ENCODE assay signal across 15 mouse cellular contexts in the genomic region with DNA sequence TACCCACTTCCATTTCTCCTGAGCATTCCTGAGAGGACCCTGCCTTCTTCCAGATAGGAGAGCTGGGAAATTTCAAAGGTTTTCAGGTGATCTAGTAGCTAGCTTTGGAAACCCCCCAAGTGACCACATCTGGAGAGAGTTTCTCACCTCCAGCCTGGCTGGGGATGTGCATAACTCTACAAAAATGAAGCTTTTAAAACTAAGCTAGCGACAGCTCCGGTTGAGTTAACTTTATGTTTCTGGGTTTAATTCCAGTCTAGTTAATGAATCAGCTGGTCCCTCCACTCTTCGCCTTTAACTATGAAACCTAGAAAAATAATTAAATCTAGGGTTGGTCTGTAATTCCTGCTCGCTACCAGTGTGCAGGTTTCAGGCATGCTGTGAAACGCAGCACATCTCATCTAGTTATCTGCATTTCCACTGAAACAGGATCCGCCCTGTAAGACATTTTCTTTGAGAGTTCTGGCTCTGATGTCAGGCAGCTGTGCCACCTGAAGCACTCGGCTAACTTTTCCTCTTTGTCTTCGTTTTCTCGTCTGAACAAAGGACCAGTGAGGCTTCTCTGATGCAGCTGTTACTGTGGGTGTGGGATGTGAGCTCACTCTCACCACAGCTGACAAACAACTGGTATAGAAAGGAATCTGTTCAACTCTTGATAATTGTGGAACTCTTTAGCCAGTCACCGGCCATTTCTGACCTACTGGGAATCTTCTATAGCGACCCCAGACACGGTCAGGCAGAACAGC. TPM values are rescaled to one million over a fixed set of nuclear protein-coding genes. Genes with fewer than 3 reads are reported as not detected.
A peak's percentile ranks its signal among the peaks of the same experiment; 100 is the strongest.
DNase-seq lines count a peak whose midpoint lies in the region; ATAC-seq and TF ChIP-seq lines count a peak whose summit lies in the region.
"Had no signal": no experiment of that assay in that cellular context is flagged by ENCODE, and none has a peak within 500 bp of the region (broad histone marks: within the 10 kb centered on the region; RNA-seq: fewer than 3 reads in every experiment).

No protein-coding gene starts in this region.

- no peak overlapping the region for H3K4me3 ChIP-seq in layer of hippocampus, adult 2 months
- no peak overlapping the region for H3K4me3 ChIP-seq in kidney, embryonic 16.5 days (ENCODE audit: low read length)
- no peak overlapping the region for H3K4me3 ChIP-seq in intestine, embryonic 16.5 days (ENCODE audit: low read length)
- H3K4me3 ChIP-seq: heart, embryonic 15.5 days had no signal

- H3K4me2 ChIP-seq in kidney, embryonic 16.5 days (replicated peaks; ENCODE audit: low read depth, low read length), result peak overlapping the region; percentile 39
- H3K4me2 ChIP-seq in intestine, embryonic 16.5 days (ENCODE audit: low read depth, low read length), result no peak overlapping the region
- H3K4me2 ChIP-seq: heart, embryonic 15.5 days had no signal

- no peak for DNase-seq in layer of hippocampus, adult 2 months (ENCODE audit: low spot score in 2 of 2)
- DNase-seq in layer of hippocampus, adult 18-20 months (ENCODE audit: low spot score in 2 of 2), result no peak
- DNase-seq in Patski (ENCODE audit: low read depth, low spot score), result peak; percentile 81
- peak; percentile 82 for DNase-seq in thymus, postnatal 0 days (ENCODE audit: low spot score)
- no peak for DNase-seq in ovary, postnatal 10 days (ENCODE audit: low spot score)
- DNase-seq: adrenal gland, postnatal 25 days; cerebellum, adult 11-12 months; gastrocnemius, postnatal 10 days; liver had no signal

- in situ Hi-C loops in Patski (cut with MboI; ENCODE audit: low pct_unique_long_range_greater_than_20kb), result no loop called here

- no peaks in the 10 kb centered on the region for H3K27me3 ChIP-seq in Patski
- no peaks in the 10 kb centered on the region for H3K27me3 ChIP-seq in kidney, embryonic 16.5 days (ENCODE audit: insufficient read depth, low read length)
- no peaks in the 10 kb centered on the region for H3K27me3 ChIP-seq in intestine, embryonic 16.5 days (replicated peaks; ENCODE audit: control insufficient read depth, insufficient read depth, low read length)
- H3K27me3 ChIP-seq: heart, embryonic 15.5 days had no signal

- POLR2A ChIA-PET in Patski (lab: Charles Lee), result interaction anchor here (0.6 to 1.9 kb wide), 5 partner anchors 9 to 38 kb away, joined by 3 to 8 read pairs (median 3); no protein-coding TSS in a partner anchor

- 39% methylated on average over 12 of the region's 12 CpGs for WGBS in kidney, embryonic 16.5 days
- WGBS in intestine, embryonic 16.5 days, result 63% methylated on average over 12 of the region's 12 CpGs

- no peaks in the 10 kb centered on the region for H3K36me3 ChIP-seq in kidney, embryonic 16.5 days (ENCODE audit: insufficient read depth, low read length)
- H3K36me3 ChIP-seq in intestine, embryonic 16.5 days (ENCODE audit: control insufficient read depth, insufficient read depth, low read length), result no peaks in the 10 kb centered on the region
- H3K36me3 ChIP-seq: heart, embryonic 15.5 days had no signal

- H3K9me3 ChIP-seq in kidney, embryonic 16.5 days (ENCODE audit: low read length), result no peaks in the 10 kb centered on the region
- no peaks in the 10 kb centered on the region for H3K9me3 ChIP-seq in intestine, embryonic 16.5 days (ENCODE audit: control insufficient read depth, low read length)
- H3K9me3 ChIP-seq: heart, embryonic 15.5 days had no signal

- H3K4me1 ChIP-seq in kidney, embryonic 16.5 days (ENCODE audit: insufficient read depth, low read length), result peaks cover 7% of the 10 kb centered on the region
- no peaks in the 10 kb centered on the region for H3K4me1 ChIP-seq in intestine, embryonic 16.5 days (ENCODE audit: control insufficient read depth, insufficient read depth, low read length)
- H3K4me1 ChIP-seq: heart, embryonic 15.5 days had no signal

- ATAC-seq in Patski, result peak; percentile 90
- peak; percentile 66; the same call in 1 of the 2 replicates for ATAC-seq in kidney, embryonic 16.5 days (ENCODE audit: low FRiP score, low TSS enrichment)
- no peak for ATAC-seq in monocyte, adult 5-6 weeks (replicated peaks; ENCODE audit: insufficient number of reproducible peaks, low FRiP score, low TSS enrichment, poor library complexity, severe bottlenecking)
- ATAC-seq in intestine, embryonic 16.5 days, result no peak
- ATAC-seq: inflammation-experienced regulatory T-cells, adult 6 months; lung, postnatal 0 days had no signal

- CTCF ChIA-PET in Patski (lab: Charles Lee), result interaction anchor here (0.7 to 1.6 kb wide), 7 partner anchors 9 to 66 kb away, joined by 3 to 5 read pairs (median 3); no protein-coding TSS in a partner anchor

- peak overlapping the region; percentile 69 for H3K27ac ChIP-seq in layer of hippocampus, adult 2 months
- H3K27ac ChIP-seq in kidney, embryonic 16.5 days (ENCODE audit: low read length), result peak overlapping the region; percentile 78
- no peak overlapping the region for H3K27ac ChIP-seq in intestine, embryonic 16.5 days (ENCODE audit: low read length)
- H3K27ac ChIP-seq: heart, embryonic 15.5 days had no signal

- no peak for TF ChIP-seq CTCF in layer of hippocampus, adult 2 months (conservative IDR thresholded peaks at IDR 0.05)
- no peak for TF ChIP-seq CTCF in Patski (IDR thresholded peaks at IDR 0.05)

- H3K9ac ChIP-seq in kidney, embryonic 16.5 days (replicated peaks; ENCODE audit: low read length), result 0 out of 2 replicates have a peak overlapping the region, but pooled peaks have one; percentile 28
- H3K9ac ChIP-seq in intestine, embryonic 16.5 days (ENCODE audit: low read depth, low read length), result no peak overlapping the region
- H3K9ac ChIP-seq: heart, embryonic 15.5 days had no signal

RNA-seq across cellular contexts. Expression of gene Sytl2, which starts 39.3 kb away (rescaled TPM):
- 10 to 100 TPM; 30.1 to 36.0 TPM for total RNA-seq in layer of hippocampus, adult 2 months (2021)
- 10 to 100 TPM; 32.9 to 35.8 TPM for total RNA-seq in layer of hippocampus, adult 18-20 months (2021)
- 214 TPM for polyA plus RNA-seq in Patski (2021)
- polyA plus RNA-seq in kidney, embryonic 16.5 days (2015; fragmentation: Nextera tagmentation; extraction: Ambion mirVana), result 10.1 and 11.1 TPM in 2 replicates
- polyA plus RNA-seq in thymus, postnatal 0 days (2015; fragmentation: Nextera tagmentation; extraction: Ambion mirVana), result 6.1 and 6.8 TPM in 2 replicates
- 36.5 to 148 TPM (median 38.1 TPM) in 3 replicates for total RNA-seq in monocyte, adult 5-6 weeks (2017)
- polyA plus RNA-seq in intestine, embryonic 16.5 days (2015; fragmentation: Nextera tagmentation; extraction: Ambion mirVana), result 8.9 and 9.4 TPM in 2 replicates

Comparison
In these comparisons a context has a peak if more than half of its experiments do, and no peak if none do; other contexts are left out.
1. DNase-seq: peak in Patski (single experiment) and thymus, postnatal 0 days (single experiment); none in layer of hippocampus, adult 2 months (0 of 2), layer of hippocampus, adult 18-20 months (0 of 2) and ovary, postnatal 10 days (single experiment).
2. ATAC-seq: peak in Patski (single experiment) and kidney, embryonic 16.5 days (single experiment); none in monocyte, adult 5-6 weeks (single experiment) and intestine, embryonic 16.5 days (single experiment).
3. RNA of gene Sytl2, which starts 39.3 kb away (polyA plus RNA-seq): 214 TPM in Patski (single experiment); 10.1 to 11.1 TPM in kidney, embryonic 16.5 days, 8.9 to 9.4 TPM in intestine, embryonic 16.5 days and 6.1 to 6.8 TPM in thymus, postnatal 0 days; every median in the first group is over 10 times any median in the second.